Mouse (Mus musculus) gastrocnemius, adult 18-20 months (tissue): ENCODE results near the gene Spg11. TPM values are rescaled to one million over a fixed set of nuclear protein-coding genes. Genes with fewer than 3 reads are reported as not detected.
"Not testable (repeated sequence)": the region's sequence is repeated elsewhere in the genome, so short reads cannot be mapped to it uniquely, and the experiment has no call there.

Experiments
- DNase-seq: peaks from one replicate; pipeline ENCODE4 v3.0.0; 2021; ENCODE audit warnings: low spot score
- total RNA-seq, 2 experiments: library from RNA; stranded (reverse); gene quantifications; 2 replicates each; pipeline ENCODE4 v1.2.3; 2021

The Spg11 gene
- total RNA-seq, 2 experiments from 2014 or later: 5.8 to 6.4 TPM

DNA sequence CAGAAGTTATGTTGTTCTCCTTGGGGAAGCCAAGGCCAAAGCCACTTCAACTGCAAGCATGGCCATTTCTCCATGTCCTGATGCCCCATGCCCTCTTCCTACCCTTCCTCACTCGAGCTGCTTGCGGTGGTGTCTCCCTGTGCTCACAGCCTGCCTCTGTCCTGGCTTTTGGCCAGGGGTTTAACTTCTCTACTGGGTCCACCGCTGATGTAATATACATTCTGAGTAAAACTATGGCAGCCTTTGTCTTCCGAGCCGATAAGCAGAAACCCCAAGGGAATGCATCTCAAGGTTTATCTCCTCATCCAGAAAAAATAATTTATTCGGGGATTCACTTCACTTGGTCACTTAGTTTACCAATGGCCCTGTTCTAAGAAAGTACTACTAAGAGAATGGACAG lies 28.5 kb upstream of the Spg11 start:
- no peak for DNase-seq

DNA sequence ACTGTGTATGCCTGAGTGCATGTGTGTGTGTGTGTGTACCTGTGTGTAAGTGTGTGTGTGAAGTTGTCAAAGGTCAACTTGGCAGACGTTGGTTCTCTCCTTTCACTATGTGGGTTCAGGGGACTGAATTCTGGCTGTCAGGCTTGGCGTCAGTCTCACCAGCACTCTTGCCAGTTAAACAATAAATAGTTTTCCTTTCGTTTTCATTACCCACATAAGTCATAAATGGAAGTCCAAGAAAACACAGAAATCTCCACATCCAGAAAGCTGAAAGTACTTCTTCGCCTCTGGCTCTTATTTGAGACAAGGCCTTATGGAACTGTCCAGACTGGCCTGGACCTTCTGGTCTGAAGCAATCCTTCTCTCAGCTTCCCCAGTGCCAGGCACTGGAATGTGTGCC lies 27.6 kb upstream of the Spg11 start:
- no peak for DNase-seq

DNA sequence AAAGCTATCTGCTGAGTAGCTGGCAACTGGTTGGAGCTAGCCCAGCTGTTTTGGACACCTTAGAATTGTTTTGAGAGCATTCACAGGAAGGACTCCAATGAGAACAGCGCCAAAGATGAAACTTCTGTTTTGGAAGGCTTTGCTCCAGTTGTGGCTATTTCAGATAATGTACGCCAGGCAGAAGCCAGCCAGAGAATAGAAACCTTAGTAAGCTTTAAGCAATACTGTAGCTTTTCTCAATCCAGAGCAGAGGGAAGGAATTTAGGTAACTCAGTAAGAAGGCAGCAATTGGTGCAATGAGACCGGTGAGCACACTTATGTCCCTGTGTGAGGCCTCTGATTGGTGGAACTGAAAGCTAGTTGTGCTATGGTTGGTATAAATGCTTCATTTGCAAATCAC lies 24.9 kb upstream of the Spg11 start:
- no peak for DNase-seq

DNA sequence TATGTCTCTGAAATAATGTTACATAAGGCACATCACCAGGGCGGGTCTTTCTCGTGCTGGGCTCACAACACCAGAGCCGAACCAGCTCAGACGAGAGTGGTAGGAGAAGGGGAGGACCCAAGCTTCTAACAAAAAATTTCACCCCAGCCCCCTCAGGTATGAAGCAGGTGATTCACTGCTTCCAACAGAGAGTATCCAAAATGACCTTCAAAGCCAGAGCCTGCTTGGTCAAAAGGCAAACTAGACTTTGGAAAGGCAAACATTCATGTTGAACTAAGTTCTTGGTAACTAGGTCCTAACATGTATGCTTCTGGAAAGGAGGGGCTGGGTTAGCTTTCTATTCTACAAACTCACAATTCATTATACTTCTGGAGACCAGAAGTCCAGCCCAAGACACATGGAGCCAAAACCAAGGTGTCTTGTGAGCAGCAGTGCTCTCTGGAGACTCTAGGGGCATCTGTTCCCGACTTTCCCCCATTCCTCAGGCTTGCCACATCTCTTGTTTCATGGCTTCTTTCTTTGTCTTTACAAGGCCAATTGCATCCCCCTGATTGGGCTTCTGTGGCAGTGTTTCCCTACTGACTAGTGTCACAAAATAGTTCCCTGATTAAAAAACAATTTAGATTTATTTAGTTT lies 23.3 kb upstream of the Spg11 start:
- no peak for DNase-seq

DNA sequence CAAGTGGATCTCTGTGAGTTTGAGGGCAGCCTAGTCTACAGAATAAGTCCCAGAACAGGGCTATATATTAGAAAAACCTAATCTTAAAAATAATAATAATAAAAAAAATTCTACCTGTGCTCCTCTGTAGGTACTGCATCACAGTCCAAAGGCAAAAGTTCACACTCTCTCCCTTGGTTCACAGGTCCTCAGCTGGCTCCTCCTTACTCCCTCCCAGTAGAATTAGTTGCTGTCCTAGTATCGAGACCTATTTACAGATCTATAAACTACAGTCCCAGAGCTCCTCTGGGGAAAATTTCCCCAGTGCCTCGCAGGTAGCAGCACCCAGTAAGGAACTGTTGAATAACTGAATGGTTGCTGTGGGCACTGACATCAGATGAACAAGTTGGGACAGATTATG lies 22.6 kb upstream of the Spg11 start:
- no peak for DNase-seq

DNA sequence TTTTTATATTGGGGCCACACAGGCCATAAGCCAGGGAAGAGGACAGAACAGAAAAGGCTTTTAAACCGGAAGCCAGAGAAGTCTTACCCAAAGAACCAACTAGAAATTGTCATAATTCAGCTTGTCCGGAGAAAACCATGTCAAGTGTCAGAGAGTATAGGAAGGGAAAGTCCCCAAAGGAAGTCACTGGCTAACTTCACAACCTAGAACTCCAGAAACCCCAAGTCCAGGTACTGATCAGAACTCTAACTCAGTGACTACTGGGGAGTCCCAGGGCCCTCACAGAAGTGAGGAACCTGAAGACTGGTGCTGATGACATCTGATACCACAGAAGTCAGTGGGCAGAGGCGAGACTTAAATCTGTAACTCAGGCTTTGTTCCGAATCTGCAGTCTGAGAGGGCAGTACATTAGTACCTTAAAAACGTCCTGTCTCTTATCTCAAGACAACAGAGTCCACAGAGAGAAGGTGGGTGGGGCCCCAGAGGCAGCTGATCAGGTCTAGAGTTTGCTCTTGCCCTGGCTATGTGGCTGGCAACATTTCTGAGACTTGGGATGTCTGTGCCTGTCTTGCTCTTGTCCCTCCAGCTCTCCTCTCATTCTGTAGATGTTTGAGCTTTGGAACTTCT lies 19.8 kb upstream of the Spg11 start:
- no peak for DNase-seq

DNA sequence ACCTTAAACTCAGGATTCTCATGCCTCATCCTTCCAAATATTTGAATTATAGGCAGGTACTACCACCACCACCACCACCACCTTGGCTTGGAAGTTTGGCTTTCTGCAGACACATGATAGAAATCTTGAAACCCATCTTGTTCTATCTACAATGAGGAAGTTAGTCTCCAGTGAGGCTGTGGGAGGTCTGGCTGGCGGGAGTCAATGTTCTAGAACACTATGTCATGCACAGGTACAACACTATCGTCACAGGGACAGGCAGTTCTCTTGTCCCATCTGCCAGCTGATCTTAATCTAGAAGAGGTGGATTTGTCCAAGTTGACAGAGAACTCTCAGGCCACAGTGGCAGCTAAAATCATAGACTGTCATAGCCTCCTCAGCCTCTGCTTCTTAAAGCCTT lies 14.4 kb upstream of the Spg11 start:
- DNase-seq: no peak

DNA sequence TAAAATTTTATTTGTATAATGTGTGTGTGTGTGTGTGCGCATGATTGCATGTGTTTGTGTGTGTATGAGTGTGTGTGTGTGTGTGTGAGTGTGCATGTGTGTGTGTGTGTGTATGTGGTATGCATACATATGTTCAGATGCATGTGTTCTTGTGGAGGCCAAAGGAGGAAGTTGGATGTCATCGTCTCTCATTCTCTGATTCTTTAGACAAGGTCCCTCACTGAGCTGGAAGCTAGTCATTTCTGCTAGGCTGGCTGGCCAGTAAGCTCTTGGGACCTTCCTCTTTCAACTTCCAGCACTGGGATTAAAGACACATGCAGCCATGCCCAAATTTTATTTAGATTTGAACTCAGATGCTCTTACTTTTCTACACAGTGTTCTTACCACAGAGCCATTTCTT lies 13.9 kb upstream of the Spg11 start:
- no peak for DNase-seq

DNA sequence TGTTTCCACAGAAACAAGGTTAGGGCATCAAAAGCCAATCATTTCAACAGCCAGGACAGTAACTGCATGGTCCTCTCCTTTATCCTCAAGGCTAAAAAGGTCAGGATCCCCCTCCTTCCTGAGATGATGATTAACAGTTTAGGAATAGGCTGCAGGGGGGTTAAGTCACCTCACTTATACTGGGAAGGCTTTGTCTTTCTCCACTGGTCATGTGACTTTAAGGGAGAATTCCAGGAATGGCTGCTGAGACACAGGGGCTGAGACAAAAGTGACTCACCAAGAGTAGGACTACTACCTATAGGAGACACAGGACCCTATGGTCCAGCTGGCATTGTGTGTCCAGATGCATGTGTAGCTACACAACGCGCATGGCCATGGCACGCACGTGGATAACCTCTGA lies 9.4 kb upstream of the Spg11 start:
- no peak for DNase-seq

DNA sequence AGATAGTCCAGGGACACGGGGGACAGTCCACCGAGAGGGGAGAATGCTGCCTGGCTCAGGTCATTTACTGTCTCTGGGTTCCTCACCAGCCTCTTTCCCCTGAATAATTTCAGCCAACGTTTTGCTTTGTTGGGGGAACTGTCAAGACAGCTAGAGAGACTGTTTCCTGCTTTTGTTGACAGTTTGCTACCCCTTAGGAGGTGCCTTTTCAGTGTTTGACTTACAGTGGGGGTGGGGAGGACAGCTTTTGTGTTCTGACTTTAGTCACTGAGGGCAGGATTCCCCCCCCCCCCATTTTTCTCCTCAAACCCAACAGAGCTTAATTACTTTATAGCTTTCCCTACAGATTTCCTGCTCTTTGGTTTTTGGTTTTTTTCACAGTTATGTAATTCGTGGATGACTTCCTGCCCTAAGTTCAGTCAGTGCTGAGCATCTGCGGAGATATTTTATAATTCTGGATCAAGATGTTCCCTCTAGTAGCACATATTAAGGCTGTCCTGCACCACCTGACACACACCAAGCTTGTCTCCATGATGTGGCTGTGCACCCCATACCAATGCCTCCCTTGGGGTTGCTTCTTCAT lies 8.7 kb upstream of the Spg11 start:
- DNase-seq: no peak

DNA sequence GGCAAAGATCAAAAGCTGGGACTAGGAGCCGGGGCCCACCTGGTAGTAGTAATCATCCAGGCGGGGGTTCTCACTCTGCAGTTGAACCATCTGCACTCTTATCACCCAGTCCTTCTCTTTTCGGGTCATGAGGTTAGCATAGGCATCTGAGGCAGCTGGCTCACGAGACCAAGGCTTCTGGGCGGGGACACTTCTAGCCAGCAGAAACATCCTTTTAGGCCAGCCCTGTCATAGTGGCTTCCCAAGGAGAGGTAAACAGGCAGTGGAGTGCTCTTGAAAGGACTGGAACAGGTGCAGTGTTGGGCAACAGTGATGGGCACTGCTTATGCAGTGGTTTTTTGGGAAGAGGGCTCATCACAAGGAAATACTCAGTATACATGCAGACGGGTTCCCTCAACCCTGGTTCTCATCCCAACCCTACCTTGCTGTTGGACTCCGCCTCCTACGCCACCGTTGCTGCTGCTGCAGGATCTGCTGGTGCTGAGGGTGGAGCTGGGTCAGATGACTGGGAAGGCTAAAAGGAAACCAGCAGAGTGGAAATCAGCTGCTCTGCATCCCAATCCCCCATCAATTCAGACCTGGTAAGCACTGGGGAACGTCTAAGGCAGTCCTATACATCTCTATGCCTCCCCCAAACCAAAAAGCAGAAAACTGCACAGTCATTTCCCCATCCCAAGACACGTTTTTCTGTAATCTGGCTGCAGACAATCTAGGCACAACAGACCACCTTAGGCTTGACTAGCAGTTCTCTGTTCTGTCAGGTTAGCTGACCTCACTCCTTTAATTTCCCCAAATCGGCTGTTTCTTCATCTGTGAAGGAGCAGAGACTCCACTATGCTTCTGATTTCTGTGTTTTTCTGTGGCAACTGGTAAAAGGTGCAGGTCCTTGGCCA lies 7.7 kb upstream of the Spg11 start:
- DNase-seq: no peak

DNA sequence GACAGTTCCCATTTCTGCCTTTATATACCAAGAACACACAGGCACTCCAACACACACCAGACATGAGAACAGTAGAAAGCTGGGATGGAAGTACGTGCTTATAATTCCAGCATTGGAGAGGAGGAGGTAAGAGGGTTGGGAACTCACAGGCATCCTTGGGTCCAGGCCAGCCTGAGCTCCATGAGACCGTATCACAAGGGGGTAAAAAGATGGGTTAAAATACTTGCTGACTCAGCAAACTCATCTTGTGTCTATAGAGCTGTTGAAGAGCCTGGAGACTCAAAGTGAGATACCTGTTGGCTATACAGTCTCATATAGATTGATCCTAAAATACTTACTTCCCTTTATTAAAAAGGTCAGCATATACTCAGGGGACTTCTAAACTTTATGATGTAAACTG lies 1.3 kb downstream of the Spg11 start:
- DNase-seq: no peak

DNA sequence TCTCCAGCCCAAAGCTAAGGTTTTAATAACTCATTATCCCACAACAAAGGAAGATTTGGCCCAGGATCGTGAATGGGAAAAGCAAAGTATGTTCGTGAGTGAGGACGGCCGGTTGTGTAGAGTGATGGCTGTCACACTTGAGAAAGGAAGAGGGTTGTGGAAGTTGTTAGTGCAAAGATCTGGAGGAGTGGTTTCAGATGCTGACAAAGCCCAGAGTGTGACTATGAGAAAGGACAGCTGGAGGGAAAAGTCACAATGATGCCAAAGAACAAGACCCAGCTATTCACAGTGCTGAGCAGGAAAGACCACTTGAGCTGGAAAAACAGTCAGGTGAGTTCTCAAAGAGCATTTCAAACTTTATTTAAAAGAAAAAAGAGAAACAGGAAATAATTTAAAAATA lies 8.5 kb downstream of the Spg11 start:
- DNase-seq: no peak

DNA sequence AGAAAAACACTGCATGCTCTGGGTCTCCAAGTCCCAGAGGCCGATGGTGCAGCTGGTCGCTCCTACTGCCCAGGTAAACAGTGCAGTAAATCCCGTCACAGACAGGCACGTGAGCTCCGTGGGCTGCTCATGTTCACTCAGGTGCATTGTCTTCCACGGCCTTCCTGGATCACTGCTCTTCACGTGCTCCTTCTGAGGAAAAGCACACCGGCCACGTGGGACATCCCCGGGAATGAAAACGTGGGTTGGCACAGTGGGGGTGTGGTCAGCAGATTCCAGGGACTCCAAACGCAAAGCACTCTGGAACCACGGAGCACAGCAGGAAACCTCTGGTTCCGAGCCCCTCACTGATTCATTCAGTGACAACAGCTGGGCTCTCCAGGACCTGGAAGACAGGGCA lies 10.1 kb downstream of the Spg11 start:
- no peak for DNase-seq

DNA sequence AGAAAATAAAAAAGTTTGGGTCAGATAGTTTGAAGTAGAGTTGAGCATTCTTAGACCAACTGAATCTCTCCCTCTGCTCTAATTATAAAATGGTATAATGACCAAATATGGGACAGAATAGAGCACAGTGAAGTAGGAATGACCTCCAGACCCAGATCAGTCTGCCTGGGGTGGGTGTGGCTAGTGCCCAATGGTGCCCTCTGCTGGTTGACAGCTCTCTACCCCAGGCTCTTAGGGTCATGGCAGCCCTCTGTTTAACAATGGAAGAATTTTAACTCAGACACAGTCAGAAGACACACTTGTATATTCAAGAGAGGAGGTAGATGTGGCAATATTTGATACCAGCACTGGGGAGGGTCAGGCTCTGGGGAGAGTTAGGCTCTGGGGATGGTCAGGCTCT lies 16.1 kb downstream of the Spg11 start:
- DNase-seq: no peak

DNA sequence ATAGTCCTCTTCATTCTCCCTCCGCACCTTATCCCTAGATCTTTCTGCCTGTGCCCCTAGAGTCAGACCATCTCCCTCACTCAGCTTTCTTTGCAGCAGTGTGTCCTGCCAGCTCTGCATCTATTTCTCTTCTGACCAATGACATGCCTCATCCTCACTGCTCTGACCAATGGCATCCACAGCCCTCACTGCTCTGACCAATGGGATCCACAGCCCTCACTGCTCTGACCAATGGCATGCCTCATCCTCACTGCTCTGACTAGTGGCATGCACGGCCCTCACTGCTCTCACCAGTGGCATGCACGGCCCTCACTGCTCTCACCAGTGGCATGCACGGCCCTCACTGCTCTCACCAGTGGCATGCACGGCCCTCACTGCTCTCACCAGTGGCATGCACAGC lies 20.5 kb downstream of the Spg11 start:
- not testable (repeated sequence) for DNase-seq

DNA sequence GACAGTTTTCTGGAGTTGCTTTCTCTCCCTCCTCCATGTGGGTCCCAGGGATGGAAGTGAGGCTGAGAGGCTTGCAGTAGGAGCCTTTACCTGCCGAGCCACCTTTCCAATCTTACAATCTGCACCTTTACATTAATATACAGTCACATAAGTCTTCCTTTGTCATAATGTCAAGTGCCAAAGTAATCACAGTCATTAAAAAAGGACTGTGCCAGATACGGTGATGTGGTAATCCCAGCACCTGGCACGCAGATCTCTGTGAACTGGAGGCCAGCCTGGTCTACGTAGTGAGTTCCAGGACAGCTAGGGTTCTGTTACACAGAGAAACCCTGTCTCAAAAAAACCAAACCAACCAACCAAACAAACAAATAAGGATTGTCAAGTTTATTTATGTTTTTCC lies 24.3 kb downstream of the Spg11 start:
- DNase-seq: no peak

DNA sequence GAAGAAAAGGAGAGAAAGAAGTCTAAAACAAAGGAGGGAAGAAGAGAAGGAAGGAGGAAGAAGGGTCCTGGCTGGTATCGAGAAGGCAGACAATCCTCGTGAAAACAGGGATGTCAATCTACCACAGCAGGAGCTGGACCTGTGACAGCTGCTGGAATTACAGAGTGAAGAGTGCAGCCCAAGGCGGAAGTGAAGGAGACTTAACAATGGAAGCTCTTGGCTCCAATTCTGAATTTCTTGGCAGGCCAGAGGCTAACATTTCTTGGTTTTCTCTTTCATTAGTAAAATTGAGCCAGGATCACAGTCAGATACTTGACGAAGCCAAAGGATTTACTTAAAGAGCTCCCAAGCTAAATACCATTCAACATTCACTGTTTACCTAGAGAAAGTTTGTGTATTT lies 31.7 kb downstream of the Spg11 start:
- DNase-seq: peak; percentile 22

DNA sequence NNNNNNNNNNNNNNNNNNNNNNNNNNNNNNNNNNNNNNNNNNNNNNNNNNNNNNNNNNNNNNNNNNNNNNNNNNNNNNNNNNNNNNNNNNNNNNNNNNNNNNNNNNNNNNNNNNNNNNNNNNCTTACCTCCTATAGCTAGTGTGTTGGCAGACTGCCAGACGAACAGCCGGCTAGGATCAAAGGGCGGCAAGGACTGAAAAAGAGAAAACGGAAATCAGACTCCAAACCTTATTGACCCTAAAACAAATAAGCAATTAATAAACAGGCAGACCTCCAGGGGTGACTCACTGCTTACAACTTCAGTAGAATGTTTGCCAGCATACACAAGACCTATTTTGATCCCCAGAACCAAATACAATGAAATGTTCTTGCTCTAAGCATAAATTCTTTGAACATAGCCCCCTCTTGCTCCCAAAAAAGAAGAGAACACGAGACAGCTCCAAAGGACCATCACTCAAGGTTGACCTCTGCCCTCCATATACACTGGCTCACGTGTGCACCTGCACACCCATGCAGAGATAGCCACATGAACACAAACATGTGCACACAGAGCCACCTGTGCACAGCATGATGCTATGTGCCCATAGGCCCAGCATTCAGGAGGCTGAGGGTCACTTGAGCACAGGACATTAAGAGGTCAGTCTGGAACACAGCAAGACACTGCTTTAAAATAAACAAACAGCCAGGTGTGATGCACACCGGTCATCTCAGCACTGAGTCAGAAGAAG lies 36.3 kb downstream of the Spg11 start:
- no peak for DNase-seq

DNA sequence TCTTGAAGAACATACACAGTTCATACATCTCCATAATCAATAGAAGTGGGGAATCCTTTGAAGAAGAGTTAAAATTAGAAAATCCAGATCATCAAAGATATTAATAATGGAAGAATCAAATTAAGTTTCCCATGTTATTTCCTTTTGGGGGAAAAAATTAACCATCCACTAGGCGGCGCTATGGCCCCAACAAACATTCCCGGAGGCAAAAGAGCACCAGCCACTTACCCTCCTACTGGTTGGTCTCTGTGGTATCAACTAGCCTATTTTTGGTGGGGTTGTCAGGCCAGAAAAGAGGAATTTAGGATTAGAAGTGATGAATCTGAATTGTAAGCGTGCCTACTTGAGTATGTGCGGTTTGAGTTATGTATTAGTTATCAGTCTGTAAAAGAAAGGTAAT lies 48.3 kb downstream of the Spg11 start:
- peak; percentile 62 for DNase-seq

DNA sequence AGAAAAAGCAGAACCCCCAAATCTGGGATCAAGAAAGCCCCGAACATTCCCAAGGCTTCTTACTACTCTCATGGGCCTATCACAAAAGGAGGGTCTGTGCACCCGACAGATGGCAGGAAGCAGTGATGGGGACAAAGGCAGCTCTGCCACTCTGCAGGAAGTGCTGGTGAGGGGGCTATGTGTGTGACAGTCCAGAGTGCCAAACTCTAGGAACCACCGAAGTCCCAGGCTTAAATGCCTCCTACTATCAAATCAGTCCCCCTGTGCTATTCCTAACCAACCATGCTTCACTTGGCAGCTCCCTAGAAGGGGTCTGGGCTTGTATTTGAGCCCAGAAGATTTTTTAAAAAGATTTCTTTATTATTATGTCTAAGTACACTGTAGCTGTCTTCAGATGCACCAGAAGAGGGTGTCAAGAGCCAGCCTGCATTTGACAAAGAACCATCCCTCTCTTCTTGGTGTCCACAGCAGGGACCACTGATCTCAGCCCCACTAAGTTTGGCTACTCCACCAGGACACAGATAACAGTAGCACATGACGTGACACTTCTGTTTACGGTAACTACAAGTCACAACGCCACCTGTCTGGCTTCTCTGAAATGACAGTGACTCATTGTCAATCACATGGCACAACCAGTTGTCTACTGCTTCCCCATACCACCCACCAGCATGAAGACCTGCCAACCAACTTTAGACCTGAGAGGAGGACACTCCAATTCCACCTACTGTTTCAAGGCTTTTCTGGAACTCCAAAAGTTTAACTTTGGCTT lies 48.9 kb downstream of the Spg11 start:
- no peak for DNase-seq
